Mouse (Mus musculus): ENCODE measurements around the gene Mast4. TPM values are rescaled to one million over a fixed set of nuclear protein-coding genes. Genes with fewer than 3 reads are reported as not detected.
"Not testable (repeated sequence)": the region's sequence is repeated elsewhere in the genome, so short reads cannot be mapped to it uniquely, and the experiment has no call there.

The Mast4 gene
- total RNA-seq (2021): 10 to 100 TPM; 34.5 to 36.8 TPM

GRCm38 (mm10) chr13:103334392-103334686, at the start of gene Mast4:
Gene Mast4, minus strand, starts transcription at chr13:103334497.
- DNase-seq (ENCODE audit: low spot score): peak; percentile 81
- intact Hi-C loops (cut with DNase I): loop anchor here (5.0 to 10.0 kb wide), 3 partner anchors 120 to 308 kb away; no protein-coding TSS in a partner anchor

DNA sequence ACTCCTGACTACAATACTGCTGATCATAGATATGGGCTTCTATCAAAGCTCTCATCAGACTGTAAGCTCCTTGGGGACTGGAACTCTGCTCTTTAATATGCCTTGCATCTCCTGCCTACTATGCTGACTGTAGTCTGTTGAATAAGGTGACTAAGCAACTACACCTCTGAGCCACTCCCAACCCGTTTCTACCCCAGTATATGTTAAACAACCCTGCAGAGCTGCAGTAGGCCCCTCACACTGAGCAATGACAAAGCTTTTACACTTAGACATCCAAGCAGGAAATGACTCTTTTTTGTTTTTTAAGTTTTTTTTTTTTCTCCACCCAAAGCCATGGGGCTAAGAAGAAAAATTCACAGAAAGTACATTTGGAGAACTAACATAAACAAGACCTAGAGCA, 40.2 kb upstream of the Mast4 start:
- intact Hi-C loops (cut with DNase I): no loop called here
- no peak for DNase-seq (ENCODE audit: low spot score)

DNA sequence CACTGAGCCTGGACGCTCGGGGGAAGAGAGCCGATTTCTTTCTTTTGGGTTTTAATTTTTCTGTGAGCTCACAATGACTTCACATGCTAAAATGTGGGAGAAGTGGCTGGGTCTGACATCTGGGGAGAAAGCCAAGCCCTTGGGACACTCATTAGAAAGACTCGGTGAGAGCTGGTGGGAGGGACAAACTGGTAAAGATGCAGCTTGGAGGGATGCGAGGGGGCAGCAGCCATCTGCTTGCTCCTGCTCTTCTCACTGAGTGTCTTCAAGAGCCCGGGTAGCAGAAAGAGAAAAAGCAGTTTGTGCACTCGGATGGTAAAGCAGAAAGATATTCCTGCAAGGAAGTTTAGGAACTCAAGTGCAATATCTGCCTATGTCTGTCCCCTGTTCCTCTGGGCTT, 34.9 kb upstream of the Mast4 start:
- no peak for DNase-seq (ENCODE audit: low spot score)
- intact Hi-C loops (cut with DNase I): no loop called here

DNA sequence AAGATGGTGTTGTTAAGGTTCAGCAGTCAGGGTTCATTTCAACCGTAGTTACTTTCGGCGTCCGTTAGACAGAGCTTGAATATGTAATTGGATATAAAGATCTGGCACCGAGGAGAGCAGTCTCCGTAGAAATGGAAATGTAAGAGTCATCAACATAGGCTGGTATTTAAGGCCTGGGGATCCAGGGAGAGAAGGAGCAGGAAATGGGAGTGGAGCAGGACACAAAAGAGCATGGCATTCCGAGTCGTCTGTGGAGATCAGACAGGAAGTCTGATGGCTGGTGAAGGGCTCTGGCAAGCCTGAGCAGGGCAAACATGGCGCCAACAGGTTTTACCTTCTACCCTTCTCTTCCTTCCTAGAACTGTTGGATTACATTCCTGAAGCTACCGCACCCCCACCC, 28.9 kb upstream of the Mast4 start:
- intact Hi-C loops (cut with DNase I): no loop called here
- DNase-seq (ENCODE audit: low spot score): no peak

DNA sequence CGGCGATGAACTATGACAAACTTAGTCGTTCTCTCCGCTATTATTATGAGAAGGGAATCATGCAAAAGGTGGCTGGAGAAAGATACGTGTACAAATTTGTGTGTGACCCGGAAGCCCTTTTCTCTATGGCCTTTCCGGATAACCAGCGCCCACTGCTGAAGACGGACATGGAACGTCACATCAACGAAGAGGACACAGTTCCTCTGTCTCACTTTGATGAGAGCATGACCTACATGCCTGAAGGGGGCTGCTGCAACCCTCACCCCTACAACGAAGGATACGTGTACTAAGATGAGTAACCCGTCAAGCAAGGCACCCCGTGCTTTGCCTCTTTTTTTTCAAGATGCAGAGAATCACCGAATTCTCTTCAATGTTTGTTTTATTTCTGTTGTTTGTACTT, 23.1 kb upstream of the Mast4 start:
- DNase-seq (ENCODE audit: low spot score); intact Hi-C loops (cut with DNase I): not testable (repeated sequence)

- intact Hi-C loops (cut with DNase I): not testable (repeated sequence)
Measured at GRCm38 (mm10) chr13:103356909-103357308, 22.6 kb upstream of the Mast4 start.

DNA sequence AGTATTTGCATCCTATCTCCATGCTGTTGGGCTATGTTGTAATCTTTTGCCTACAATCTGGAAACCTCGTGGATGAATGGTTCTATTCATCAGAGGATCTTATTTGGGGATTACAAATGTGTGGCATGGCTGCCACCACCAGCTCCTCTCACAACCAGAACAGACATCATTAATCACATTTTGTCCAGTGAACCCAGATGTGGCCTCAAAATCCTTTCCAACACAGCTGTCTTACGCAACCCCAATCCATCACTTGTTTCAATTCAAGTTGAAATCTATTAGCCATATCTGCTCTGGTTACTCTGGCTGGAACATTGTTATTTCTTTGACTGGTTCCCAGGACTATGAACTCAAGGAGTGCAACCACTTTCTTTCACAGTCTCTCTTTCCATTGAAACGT, 20.4 kb upstream of the Mast4 start:
- peak; percentile 32 for DNase-seq (ENCODE audit: low spot score)

More at GRCm38 (mm10) chr13:103356909-103357308, 22.6 kb upstream of the Mast4 start:
- not testable (repeated sequence) for DNase-seq (ENCODE audit: low spot score)

GRCm38 (mm10) chr13:103344749-103345148, 10.5 kb upstream of the Mast4 start:
- intact Hi-C loops (cut with DNase I): no loop called here
- no peak for DNase-seq (ENCODE audit: low spot score)

More for the DNA sequence above, 20.4 kb upstream of the Mast4 start:
- intact Hi-C loops (cut with DNase I): no loop called here

DNA sequence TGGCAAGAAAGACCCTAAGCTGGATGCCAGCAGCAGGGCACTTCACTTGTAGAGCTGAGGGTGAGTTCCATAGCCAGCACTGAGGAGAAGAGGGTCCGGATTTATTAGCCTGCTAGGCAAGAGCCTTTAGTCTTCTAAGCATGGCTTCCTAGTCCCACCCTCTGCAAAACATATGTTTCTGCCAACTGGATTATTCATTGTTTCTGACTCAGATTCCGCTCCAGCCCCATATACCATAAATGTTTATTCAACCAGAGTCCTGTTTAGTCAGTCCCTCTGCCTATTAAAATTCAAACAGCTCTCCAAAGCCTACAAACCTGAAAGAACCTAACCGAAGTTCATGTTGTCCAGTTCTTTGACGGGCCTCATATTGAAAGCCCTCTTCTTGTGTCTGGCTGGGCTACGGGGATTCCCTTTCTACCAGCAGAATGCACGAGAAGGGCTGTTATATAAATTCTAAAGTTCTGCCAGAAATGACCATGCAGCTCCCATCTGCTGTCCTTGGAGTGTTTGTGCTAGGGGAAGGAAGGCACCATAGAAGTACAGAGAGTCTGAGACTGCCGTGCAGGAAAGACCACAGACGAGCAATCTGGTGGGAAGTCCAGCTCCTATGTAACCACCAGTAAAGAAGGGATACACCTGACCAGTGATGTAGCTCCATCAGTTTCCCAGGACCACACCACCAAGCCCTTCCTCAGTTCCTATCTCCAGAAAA, 9.9 kb upstream of the Mast4 start:
- intact Hi-C loops (cut with DNase I): no loop called here
- no peak for DNase-seq (ENCODE audit: low spot score)

- no peak for DNase-seq (ENCODE audit: low spot score)
Measured at GRCm38 (mm10) chr13:103341031-103341430, 6.7 kb upstream of the Mast4 start.

GRCm38 (mm10) chr13:103338616-103339015, 4.3 kb upstream of the Mast4 start:
- intact Hi-C loops (cut with DNase I): loop anchor here (10.0 kb wide), 1 partner anchor 124 kb away; no protein-coding TSS in a partner anchor
- DNase-seq (ENCODE audit: low spot score): peak; percentile 65

More at GRCm38 (mm10) chr13:103341031-103341430, 6.7 kb upstream of the Mast4 start:
- intact Hi-C loops (cut with DNase I): no loop called here

- DNase-seq (ENCODE audit: low spot score): no peak
- intact Hi-C loops (cut with DNase I): loop anchor here (10.0 kb wide), 1 partner anchor 121 kb away; no protein-coding TSS in a partner anchor
Measured at GRCm38 (mm10) chr13:103336237-103336636, 1.9 kb upstream of the Mast4 start.

DNA sequence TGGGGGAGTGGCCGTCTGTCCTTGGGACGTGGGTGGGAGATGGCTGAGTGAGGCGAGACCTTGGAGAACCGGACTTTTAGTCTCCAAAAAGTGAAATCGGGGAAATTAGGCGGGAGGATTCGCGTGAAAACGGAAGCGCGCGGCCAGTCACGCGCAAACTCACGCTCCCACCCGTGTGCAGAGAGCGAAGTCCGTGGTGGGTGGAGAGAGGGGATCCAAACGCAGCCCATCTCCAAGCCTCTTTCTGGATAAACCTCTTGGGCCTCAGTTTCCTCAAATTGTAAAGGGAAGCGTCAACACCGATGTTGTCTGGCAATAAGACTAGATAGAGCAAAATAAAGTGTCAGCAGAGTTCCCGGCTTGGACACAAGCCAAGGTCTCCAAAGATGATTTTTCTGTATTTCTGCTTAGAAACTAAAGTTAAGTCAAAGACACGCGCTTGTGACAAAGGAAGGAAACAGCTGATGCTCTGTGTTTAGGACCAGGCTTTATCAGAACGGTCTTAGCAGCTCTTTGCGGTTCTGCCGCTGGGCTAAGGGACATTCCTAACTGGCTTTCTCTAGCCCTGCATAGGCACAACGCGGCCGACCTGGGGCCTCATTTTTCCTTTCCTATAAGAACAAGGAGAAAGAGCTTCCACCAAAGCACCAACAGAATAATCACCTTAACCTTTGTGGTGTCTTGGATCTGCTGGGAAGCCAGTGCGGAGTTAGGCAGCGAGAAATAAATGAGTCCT, 594 bp upstream of the Mast4 start:
- no peak for DNase-seq (ENCODE audit: low spot score)
- intact Hi-C loops (cut with DNase I): loop anchor here (5.0 to 10.0 kb wide), 3 partner anchors 120 to 307 kb away; no protein-coding TSS in a partner anchor

DNA sequence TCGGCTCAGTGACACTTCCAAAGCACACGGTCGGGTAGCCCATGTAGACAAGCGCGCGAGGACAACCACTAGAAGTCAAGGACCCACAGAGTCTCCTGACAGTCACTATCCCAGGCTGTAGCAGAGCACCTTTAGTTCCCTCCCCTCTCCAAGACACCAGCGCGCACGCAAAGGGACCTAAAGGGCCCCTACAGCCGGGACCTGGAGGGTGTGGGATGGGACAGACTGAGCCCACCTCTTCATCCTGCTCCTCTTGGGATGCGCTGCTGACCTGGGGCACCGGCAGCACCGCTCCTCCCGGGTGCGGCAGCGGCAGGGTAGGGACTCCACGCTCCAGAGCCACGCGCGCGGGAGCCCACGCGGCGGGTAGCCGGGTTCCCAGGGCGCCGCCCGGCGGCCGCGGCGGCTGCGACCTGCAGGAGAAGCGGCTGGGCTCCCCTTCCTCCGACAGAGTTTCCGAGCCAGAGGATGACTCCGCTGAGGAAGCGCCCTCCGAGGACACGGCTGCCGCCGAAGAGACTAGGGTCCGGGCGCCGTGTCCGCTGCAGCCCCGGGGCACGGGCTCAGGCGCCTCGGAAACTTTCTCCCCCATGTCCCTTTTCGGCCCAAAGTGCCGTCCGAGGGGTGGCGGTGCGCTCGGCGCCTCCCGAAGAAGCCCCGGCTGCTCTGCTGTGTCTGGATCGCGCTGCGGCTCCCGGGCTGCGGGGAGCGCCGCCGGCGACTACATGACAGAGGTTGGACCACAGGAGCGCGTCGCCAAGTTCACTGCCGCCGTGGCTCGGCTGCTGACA, 501 bp downstream of the Mast4 start:
- intact Hi-C loops (cut with DNase I): loop anchor here (5.0 to 10.0 kb wide), 3 partner anchors 119 to 309 kb away; no protein-coding TSS in a partner anchor
- peak; percentile 35 for DNase-seq (ENCODE audit: low spot score)

DNA sequence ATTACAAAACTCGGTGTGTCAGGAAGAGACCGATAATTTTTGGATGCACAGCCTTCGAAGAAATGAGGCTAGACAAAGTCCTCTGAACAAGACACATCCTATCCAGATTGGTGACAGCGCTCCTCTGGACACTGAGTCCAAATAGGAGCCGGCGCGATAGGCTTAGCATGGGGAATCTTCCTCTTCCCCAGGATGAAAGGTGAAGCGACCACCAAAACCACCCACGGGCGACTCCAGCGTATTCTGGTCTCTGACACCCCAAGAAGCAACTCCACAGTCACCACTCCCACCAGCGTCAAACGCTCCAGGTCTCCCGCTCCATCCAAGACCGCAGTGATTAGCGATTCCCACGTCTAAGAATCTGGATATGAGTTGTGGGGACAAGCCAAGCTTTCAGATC, 1.1 kb downstream of the Mast4 start:
- DNase-seq (ENCODE audit: low spot score): no peak
- intact Hi-C loops (cut with DNase I): loop anchor here (5.0 to 10.0 kb wide), 3 partner anchors 118 to 309 kb away; no protein-coding TSS in a partner anchor

DNA sequence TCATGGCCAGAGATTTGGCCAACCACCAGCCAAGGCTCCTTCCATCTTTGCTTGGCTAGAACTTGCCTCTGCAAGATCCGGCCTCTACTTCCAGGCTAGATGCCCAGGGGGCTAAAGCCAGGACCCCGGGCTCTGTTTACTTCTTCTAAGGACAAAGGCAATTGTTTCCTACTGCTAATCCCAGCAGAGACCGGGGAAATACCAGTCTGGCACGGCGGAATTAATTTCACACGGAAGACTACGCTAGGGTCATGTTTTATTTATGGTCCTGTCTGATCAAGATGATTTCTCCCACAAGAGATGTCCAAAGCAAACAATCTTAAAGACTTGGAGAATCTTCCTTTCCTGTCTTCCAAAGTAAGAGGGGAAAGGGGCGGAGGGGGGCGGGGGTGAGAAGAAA, 1.6 kb downstream of the Mast4 start:
- DNase-seq (ENCODE audit: low spot score): no peak
- intact Hi-C loops (cut with DNase I): loop anchor here (5.0 to 10.0 kb wide), 3 partner anchors 118 to 310 kb away; no protein-coding TSS in a partner anchor

DNA sequence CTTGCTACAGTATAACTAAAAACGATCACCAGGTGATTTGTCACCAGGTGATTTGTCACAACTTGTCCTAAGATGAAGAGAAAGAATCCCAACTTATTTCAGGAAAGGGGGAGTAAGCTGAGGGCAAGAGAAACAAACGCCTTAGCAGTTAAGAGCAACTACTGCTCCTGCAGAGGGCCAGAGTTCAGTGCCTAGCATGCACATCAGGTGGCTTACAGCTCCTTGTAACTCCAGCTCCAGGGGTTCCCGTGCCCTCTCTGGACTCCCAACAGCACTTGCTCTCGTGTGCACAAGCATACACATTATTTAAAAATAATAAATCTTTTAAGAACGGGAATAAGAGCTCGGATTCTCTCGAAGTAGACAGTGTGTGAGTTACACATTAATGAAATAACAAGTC, 3.2 kb downstream of the Mast4 start:
- intact Hi-C loops (cut with DNase I): loop anchor here (5.0 to 10.0 kb wide), 3 partner anchors 116 to 311 kb away; no protein-coding TSS in a partner anchor
- no peak for DNase-seq (ENCODE audit: low spot score)

DNA sequence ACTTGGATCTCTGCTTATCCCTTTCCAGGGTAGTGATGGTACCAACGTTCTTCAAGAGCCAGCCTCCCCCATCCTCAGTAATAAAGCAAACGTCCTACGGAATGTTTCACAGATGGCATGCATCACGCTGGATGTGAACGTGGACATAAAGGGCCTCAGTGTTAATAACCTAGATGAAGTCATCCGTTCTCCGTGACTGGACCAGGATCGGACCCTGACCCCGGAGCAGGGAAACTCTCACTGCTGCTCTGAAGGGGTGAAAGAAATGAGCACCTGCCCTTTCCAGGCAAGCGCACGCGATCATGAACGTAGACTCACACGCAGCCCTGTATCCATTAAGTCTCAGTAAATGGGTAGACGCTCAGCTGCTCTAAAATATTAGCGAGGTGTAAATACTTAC, 6.0 kb downstream of the Mast4 start:
- intact Hi-C loops (cut with DNase I): no loop called here
- DNase-seq (ENCODE audit: low spot score): no peak

GRCm38 (mm10) chr13:103327843-103328242, 6.5 kb downstream of the Mast4 start:
- no peak for DNase-seq (ENCODE audit: low spot score)
- intact Hi-C loops (cut with DNase I): no loop called here

GRCm38 (mm10) chr13:103326186-103326585, 8.1 kb downstream of the Mast4 start:
- DNase-seq (ENCODE audit: low spot score): no peak
- intact Hi-C loops (cut with DNase I): no loop called here
